Mouse (Mus musculus): ENCODE results near the gene Olfr1275.

Gene Olfr1275

DNA sequence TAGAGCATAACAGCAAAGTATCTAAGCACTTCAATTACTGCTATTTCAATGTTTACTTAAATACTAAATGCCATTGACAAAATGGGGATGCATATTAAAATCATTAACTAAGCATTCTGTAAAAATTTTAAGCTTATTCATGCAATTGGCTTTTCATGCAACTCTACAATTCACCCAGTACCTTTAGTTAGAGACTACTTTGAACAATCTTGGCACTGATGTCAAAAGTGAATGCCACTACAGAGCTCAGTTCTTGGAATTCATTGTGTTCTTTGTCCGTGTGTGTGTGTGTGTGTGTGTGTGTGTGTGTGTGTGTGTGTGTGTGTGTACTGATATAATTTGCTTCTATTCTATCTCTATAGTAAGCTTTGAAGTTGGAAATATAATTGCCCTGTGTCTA lies at the start of gene Olfr1275:
TSS of gene Olfr1275 (minus strand) at position 101 of the 400 bp plus-strand sequence.
- DNase-seq (ENCODE audit: inconsistent age in 2 of 2, low spot score in 1 of 2), result no peak

DNA sequence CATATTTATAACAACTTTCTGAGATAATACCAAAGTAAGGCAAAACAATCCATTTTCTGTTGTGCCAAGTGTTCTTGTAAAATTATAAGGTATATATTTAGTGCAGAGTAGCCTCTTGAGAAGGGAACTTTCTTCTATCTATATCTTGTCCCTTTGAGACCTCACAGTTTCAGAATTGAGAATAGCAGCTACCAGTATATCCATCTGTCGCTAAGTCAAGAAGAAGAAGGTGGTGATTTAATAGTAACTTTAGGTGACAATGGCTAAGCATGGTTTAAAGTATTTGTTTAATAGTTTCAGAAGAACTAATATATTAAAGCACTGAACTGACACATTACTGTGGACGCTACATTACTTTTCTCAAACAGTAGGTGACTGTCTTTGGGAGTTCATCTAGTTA lies 38.9 kb upstream of the Olfr1275 start, which contains the start of gene Olfr1277:
TSS of gene Olfr1277 (minus strand) at position 101 of the 400 bp plus-strand sequence.
- no peak for DNase-seq (ENCODE audit: inconsistent age in 2 of 2, low spot score in 1 of 2)

DNA sequence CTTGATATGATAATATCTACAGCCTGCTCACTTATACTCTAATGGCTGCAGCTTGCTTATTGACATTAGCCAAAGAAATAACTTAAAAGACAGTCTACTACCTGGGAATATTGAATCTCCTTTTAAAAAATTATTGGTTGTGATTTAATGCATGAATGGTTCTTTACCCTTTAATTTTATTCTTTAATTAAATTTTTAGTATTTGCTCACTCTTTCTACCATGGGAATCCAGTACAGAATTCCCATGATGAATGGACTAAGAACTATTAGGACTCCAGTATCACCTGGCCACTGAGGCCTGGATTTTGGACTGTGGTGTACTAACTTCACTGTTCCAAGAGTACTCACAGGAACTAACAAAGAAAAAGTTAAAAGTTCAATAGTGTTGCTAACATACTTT lies 19.1 kb upstream of the Olfr1275 start, which contains the start of gene Olfr1276:
TSS of gene Olfr1276 (plus strand) at position 301 of the 400 bp plus-strand sequence.
- no peak for DNase-seq (ENCODE audit: inconsistent age in 2 of 2, low spot score in 1 of 2)

DNA sequence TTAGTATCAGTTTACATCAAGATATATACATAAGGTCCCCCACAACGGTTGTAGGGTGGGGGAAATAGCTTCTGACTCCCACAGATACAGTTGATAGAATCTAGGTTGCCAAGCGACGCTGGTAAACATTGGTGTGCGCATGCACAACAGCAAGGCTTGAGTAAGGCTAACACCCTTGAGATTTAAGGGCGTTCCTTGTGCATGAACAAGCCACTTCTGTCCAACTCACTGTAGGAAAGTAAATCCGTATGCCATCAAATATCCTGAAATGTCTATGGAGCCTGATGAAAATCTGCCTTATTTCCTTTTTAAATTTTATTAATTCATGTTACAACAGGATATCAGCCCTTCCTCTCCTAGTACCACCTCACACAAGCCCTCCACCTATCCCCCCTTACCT lies 5.6 kb downstream of the Olfr1275 start, which contains the start of gene 4930430A15Rik:
TSS of gene 4930430A15Rik (minus strand) at position 101 of the 400 bp plus-strand sequence.
- DNase-seq (ENCODE audit: inconsistent age in 2 of 2, low spot score in 1 of 2), result no peak

DNA sequence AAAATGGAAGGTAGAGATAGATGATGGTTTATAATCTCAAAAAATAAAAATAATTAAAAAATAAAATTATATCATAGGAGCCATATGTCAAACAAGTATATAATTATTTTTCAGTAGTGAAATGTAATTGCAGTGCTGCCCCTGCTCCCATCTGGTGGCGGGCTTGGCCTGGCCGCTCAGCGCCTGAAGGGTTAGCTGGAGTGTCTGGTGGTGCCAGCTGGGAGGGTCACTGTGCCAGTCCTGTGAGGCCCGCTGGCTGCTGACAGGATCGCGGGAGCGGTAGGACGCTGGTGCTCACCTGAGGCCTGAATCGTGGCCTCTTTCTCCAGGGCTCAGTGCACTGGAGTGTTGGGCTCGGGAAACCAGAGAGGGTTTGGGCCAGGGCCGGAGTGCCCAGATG lies 53.0 kb downstream of the Olfr1275 start:
- DNase-seq (ENCODE audit: inconsistent age in 2 of 2, low spot score in 1 of 2), result no peak
